Mouse (Mus musculus): ENCODE data around the gene Gnb1l.

GRCm38 (mm10) chr16:18462031-18462430 lies 36.5 kb upstream of the Gnb1l start:
- TF ChIP-seq POLR2A (IDR thresholded peaks at IDR 0.05; ENCODE audit: low read depth, low read length): no peak
- no peak for TF ChIP-seq CTCF (IDR thresholded peaks at IDR 0.05; ENCODE audit: extremely low read depth, insufficient read length, insufficient replicate concordance, low read depth, low read length)
